Mouse (Mus musculus) embryonic facial prominence, embryonic 14.5 days (tissue): ENCODE measurements around the gene Fbxw22. TPM values are rescaled to one million over a fixed set of nuclear protein-coding genes. Genes with fewer than 3 reads are reported as not detected.
"Not testable (repeated sequence)": the region's sequence is repeated elsewhere in the genome, so short reads cannot be mapped to it uniquely, and the experiment has no call there.

Source experiments
- ATAC-seq: fragments of 200-750 bp; cut with Nextera tagmentation; 2 replicates; pipeline ENCODE4 v1.8.0; 2017; ENCODE audit warnings: low read depth, moderate number of reproducible peaks, moderate TSS enrichment
- DNase-seq: peaks from one replicate; pipeline ENCODE4 v3.0.0-alpha.2; 2015; ENCODE audit warnings: low spot score
- H3K27ac ChIP-seq: fragments of 300-500 bp; sonication (generic); replicated peaks from 2 replicates; pipeline ENCODE4 v1.5.1; 2014; ENCODE audit warnings: low read depth, mild to moderate bottlenecking, low read length, moderate library complexity
- H3K27me3 ChIP-seq: fragments of 300-500 bp; sonication (generic); replicated peaks from 2 replicates; pipeline ENCODE4 v1.6.1; 2014; ENCODE audit warnings: low read length; ENCODE audit not compliant: control insufficient read depth, insufficient read depth
- H3K36me3 ChIP-seq: fragments of 300-500 bp; sonication (generic); 2 replicates; pipeline ENCODE4 v1.6.1; 2014; ENCODE audit warnings: low read length, mixed read lengths; ENCODE audit not compliant: control insufficient read depth, insufficient read depth
- H3K4me1 ChIP-seq: fragments of 300-500 bp; sonication (generic); 2 replicates; pipeline ENCODE4 v1.6.1; 2014; ENCODE audit warnings: antibody characterized with exemption, low read length; ENCODE audit not compliant: control insufficient read depth, insufficient read depth
- H3K4me2 ChIP-seq: fragments of 300-500 bp; sonication (generic); 2 replicates; pipeline ENCODE4 v1.6.1; 2014; ENCODE audit warnings: low read depth, mild to moderate bottlenecking, low read length, moderate library complexity, mixed read lengths
- H3K4me3 ChIP-seq: fragments of 300-500 bp; sonication (generic); 2 replicates; pipeline ENCODE4 v1.5.1; 2014; ENCODE audit warnings: low read depth, mild to moderate bottlenecking, low read length
- H3K9ac ChIP-seq: fragments of 300-500 bp; sonication (generic); 2 replicates; pipeline ENCODE4 v1.6.1; 2014; ENCODE audit warnings: low read depth, mild to moderate bottlenecking, low read length, moderate library complexity, mixed read lengths
- H3K9me3 ChIP-seq: fragments of 300-500 bp; sonication (generic); 2 replicates; pipeline ENCODE4 v1.6.1; 2016; ENCODE audit warnings: low read length; ENCODE audit not compliant: control insufficient read depth
- WGBS: fragments of 180-500 bp; shearing (Covaris S2); extraction: QIAGEN DNeasy Blood & Tissue Kit; methylation state at CpG from one replicate; pipeline ENCODE4 v1.1.7; 2014; 5-methylcytosine and 5-hydroxymethylcytosine counted together
- polyA plus RNA-seq: library from polyadenylated mRNA; unstranded; fragments of >200 nt; fragmentation: Nextera tagmentation; extraction: Ambion mirVana; gene quantifications from 2 replicates; pipeline ENCODE4 v1.2.1, GENCODE M21; 2014

Fbxw22 gene
- polyA plus RNA-seq, result not detected in 2 replicates

DNA sequence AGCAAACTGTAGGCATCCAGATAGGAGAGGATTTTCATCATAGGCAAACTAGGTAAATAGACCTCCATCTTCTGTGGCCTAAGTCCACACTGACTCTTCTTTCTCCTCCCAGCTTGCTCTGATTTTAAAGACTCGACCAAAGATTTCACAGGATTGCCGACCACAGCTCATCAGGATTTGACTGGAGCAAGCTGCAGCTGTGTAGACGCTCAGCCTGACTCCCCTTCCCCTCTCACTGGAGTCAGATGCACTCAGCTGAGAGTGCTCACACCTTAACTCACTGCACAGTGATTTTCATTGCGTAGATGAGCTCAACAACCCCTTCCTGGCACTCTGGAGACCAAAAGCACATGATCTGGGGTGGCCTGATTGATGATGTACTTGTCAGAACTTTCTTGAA, at the start of gene Fbxw22:
Fbxw22 (minus strand) TSS at position 101 of the 400 bp plus-strand sequence.
- not testable (repeated sequence) for H3K27ac ChIP-seq, H3K4me1 ChIP-seq, H3K4me2 ChIP-seq, H3K9me3 ChIP-seq, DNase-seq, ATAC-seq, H3K36me3 ChIP-seq, H3K27me3 ChIP-seq, H3K9ac ChIP-seq, H3K4me3 ChIP-seq
- WGBS, result 71% methylated on average over 4 of the region's 4 CpGs

- DNase-seq (no peak), ATAC-seq (no peak)
- Histone ChIP-seq H3K4me2 (no peak within 1 kb of the TSS), H3K4me3 (no peak within 1 kb of the TSS), H3K36me3 (no peaks in the 10 kb centered on the region), H3K27ac (no peak within 1 kb of the TSS), H3K9ac (no peak within 1 kb of the TSS), H3K27me3 (no peaks in the 10 kb centered on the region), H3K4me1 (no peaks in the 10 kb centered on the region), H3K9me3 (no peaks in the 10 kb centered on the region)
These were observed 44.9 kb upstream of the Fbxw22 start, which contains the start of gene Fbxw16 for GRCm38 (mm10) chr9:109449040-109449439. Gene Fbxw16, minus strand, starts transcription at chr9:109449140.

GRCm38 (mm10) chr9:109432956-109433355, 28.9 kb upstream of the Fbxw22 start:
- Histone ChIP-seq H3K9ac (no peak overlapping the region), H3K27ac (no peak overlapping the region), H3K27me3 (no peaks in the 10 kb centered on the region), H3K4me1 (no peaks in the 10 kb centered on the region), H3K9me3 (no peaks in the 10 kb centered on the region), H3K36me3 (no peaks in the 10 kb centered on the region), H3K4me3 (no peak overlapping the region), H3K4me2 (no peak overlapping the region)
- no peak for ATAC-seq
- no peak for DNase-seq
- WGBS, result 100% methylated on average over 1 of the region's 1 CpGs

- not testable (repeated sequence) for H3K4me3 ChIP-seq, H3K27me3 ChIP-seq, DNase-seq, H3K9ac ChIP-seq, H3K4me1 ChIP-seq, H3K27ac ChIP-seq, H3K36me3 ChIP-seq, H3K4me2 ChIP-seq, H3K9me3 ChIP-seq, ATAC-seq
- WGBS, result no CpG with 5 or more reads among the region's 1 CpGs
These were observed 64.5 kb downstream of the Fbxw22 start, which contains the start of gene Fbxw28 for GRCm38 (mm10) chr9:109339559-109339958. Gene Fbxw28, minus strand, starts transcription at chr9:109339659.

Other genes starting within 250 kb of the Fbxw22 start
- not detected in 2 replicates for gene Fbxw21, start 242.3 kb downstream of the Fbxw22 start, polyA plus RNA-seq
- not detected in 2 replicates for gene Fbxw13, start 208.3 kb downstream of the Fbxw22 start, polyA plus RNA-seq
- gene Fbxw20, start 169.5 kb downstream of the Fbxw22 start, polyA plus RNA-seq, result not detected in 2 replicates
- not detected in 2 replicates for gene Fbxw14, start 116.6 kb downstream of the Fbxw22 start, polyA plus RNA-seq
- not detected in 2 replicates for gene Fbxw28, start 64.6 kb downstream of the Fbxw22 start, polyA plus RNA-seq
- gene Fbxw16, start 44.8 kb upstream of the Fbxw22 start, polyA plus RNA-seq, result not detected in 2 replicates
- gene Fbxw19, start 91.6 kb upstream of the Fbxw22 start, polyA plus RNA-seq, result not detected in 2 replicates
- not detected in 2 replicates for gene Fbxw15, start 164.0 kb upstream of the Fbxw22 start, polyA plus RNA-seq
- 0.11 TPM in 1 of 2 replicates, not detected in the other for gene Fbxw24, start 221.8 kb upstream of the Fbxw22 start, polyA plus RNA-seq